8 mouse cellular contexts compared by ENCODE assay signal in genomic region chr14:55873714-55874683, GRCm38 (mm10). TPM values are rescaled to one million over a fixed set of nuclear protein-coding genes. Genes with fewer than 3 reads are reported as not detected.
A peak's percentile ranks its signal among the peaks of the same experiment; 100 is the strongest.
DNase-seq lines count a peak whose midpoint lies in the region; ATAC-seq and TF ChIP-seq lines count a peak whose summit lies in the region.

No protein-coding gene starts in this region.

- DNase-seq in CH12.LX (ENCODE audit: extremely low read depth), result peak; percentile 80
- DNase-seq in kidney, postnatal 14 days, result peak; percentile 79
- peak; percentile 65 for DNase-seq in liver, embryonic 13.5 days
- DNase-seq in natural killer cell, adult 2 months (ENCODE audit: low spot score in 2 of 2), result peak; percentile 78 to 82

- TF ChIP-seq EP300 in CH12.LX (IDR thresholded peaks at IDR 0.05; ENCODE audit: low read length), result no peak; the same call in 1 of the 2 replicates

- peak; percentile 82 to 97 for TF ChIP-seq CTCF in CH12.LX (conservative IDR thresholded peaks at IDR 0.05 in 1 of 2, IDR thresholded peaks at IDR 0.05 in 1 of 2; ENCODE audit: low read depth in 2 of 2, low read length in 2 of 2)

- whole genome bisulfite sequencing in heart, embryonic 16.5 days, result 10% methylated on average over 30 of the region's 30 CpGs
- WGBS in liver, embryonic 13.5 days (ENCODE audit: insufficient replicate concordance), result 10% methylated on average over 30 of the region's 30 CpGs
- 11% methylated on average over 30 of the region's 30 CpGs for WGBS in stomach, embryonic 16.5 days

- H3K4me2 ChIP-seq in CH12.LX (ENCODE audit: insufficient read depth, low read depth, poor library complexity, severe bottlenecking), result peak overlapping the region; percentile 82
- H3K4me2 ChIP-seq in heart, embryonic 16.5 days (ENCODE audit: low read depth, low read length), result peak overlapping the region; percentile 48
- H3K4me2 ChIP-seq in liver, embryonic 13.5 days, result peak overlapping the region; percentile 65
- peak overlapping the region; percentile 52 for H3K4me2 ChIP-seq in stomach, embryonic 16.5 days (ENCODE audit: low read depth, low read length)

- dilution Hi-C loops in CH12.LX (cut with MboI; ENCODE audit: extremely low pct_ligation_motif_present, extremely low pct_unique_long_range_greater_than_20kb, low sequenced_read_pairs), result no loop called here

- H3K4me3 ChIP-seq in CH12.LX (replicated peaks in 1 of 3; ENCODE audit: low read depth in 2 of 3, low read length in 2 of 3, poor library complexity in 1 of 3), result peak overlapping the region; percentile 50 to 52 (median 51)
- H3K4me3 ChIP-seq in brown adipose tissue, adult 24 weeks (ENCODE audit: insufficient read depth, low read depth, low read length), result peak overlapping the region; percentile 38
- peak overlapping the region; percentile 38 for H3K4me3 ChIP-seq in erythroblast, embryonic 14.5 days (replicated peaks)
- peak overlapping the region; percentile 24 for H3K4me3 ChIP-seq in heart, embryonic 16.5 days (ENCODE audit: low read length)
- peak overlapping the region; percentile 37 for H3K4me3 ChIP-seq in liver, embryonic 13.5 days (replicated peaks)
- H3K4me3 ChIP-seq in stomach, embryonic 16.5 days (replicated peaks; ENCODE audit: low read length), result peak overlapping the region; percentile 34

- peak; percentile 39 for ATAC-seq in heart, embryonic 16.5 days (replicated peaks; ENCODE audit: extremely low read depth, insufficient read depth, low FRiP score)
- ATAC-seq in liver, embryonic 13.5 days (ENCODE audit: low read depth), result peak; percentile 53
- ATAC-seq in stomach, embryonic 16.5 days (ENCODE audit: insufficient read depth, low FRiP score), result peak; percentile 57; the same call in 1 of the 2 replicates

- TF ChIP-seq RAD21 in CH12.LX (IDR thresholded peaks at IDR 0.05; ENCODE audit: low read depth, low read length), result peak; percentile 97

- peak overlapping the region; percentile 27; the same call in 1 of the 2 replicates for H3K9ac ChIP-seq in CH12.LX (ENCODE audit: insufficient read depth, low read depth)
- H3K9ac ChIP-seq in heart, embryonic 16.5 days (ENCODE audit: low read length), result peak overlapping the region; percentile 27; the same call in 1 of the 2 replicates
- peak overlapping the region; percentile 33 for H3K9ac ChIP-seq in liver, embryonic 13.5 days
- H3K9ac ChIP-seq in stomach, embryonic 16.5 days (ENCODE audit: low read length), result peak overlapping the region; percentile 43

- peak; percentile 31; the same call in 1 of the 2 replicates for TF ChIP-seq POLR2A in CH12.LX (IDR thresholded peaks at IDR 0.05; ENCODE audit: low read depth, low read length)

- in situ Hi-C loops in CH12.LX (cut with MboI; ENCODE audit: low pct_ligation_motif_present, low pct_unique_long_range_greater_than_20kb, low sequenced_read_pairs), result loop anchor here (5.0 kb wide), 1 partner anchor 33 kb away; no protein-coding TSS in a partner anchor

- peaks cover 10% of the 10 kb centered on the region for H3K9me3 ChIP-seq in CH12.LX (replicated peaks; ENCODE audit: low read length)
- no peaks in the 10 kb centered on the region for H3K9me3 ChIP-seq in erythroblast, embryonic 14.5 days (ENCODE audit: control insufficient read depth, low read length)
- no peaks in the 10 kb centered on the region for H3K9me3 ChIP-seq in heart, embryonic 16.5 days (replicated peaks; ENCODE audit: control insufficient read depth, low read length)
- no peaks in the 10 kb centered on the region for H3K9me3 ChIP-seq in liver, embryonic 13.5 days (replicated peaks)
- H3K9me3 ChIP-seq in stomach, embryonic 16.5 days (replicated peaks; ENCODE audit: control insufficient read depth, low read length), result no peaks in the 10 kb centered on the region

- no peak overlapping the region for H3K27ac ChIP-seq in CH12.LX (ENCODE audit: insufficient read depth, low read depth)
- no peak overlapping the region for H3K27ac ChIP-seq in brown adipose tissue, adult 24 weeks (replicated peaks; ENCODE audit: low read depth, low read length)
- H3K27ac ChIP-seq in heart, embryonic 16.5 days (ENCODE audit: low read length), result no peak overlapping the region
- no peak overlapping the region for H3K27ac ChIP-seq in liver, embryonic 13.5 days
- no peak overlapping the region for H3K27ac ChIP-seq in stomach, embryonic 16.5 days (ENCODE audit: low read length)

- H3K79me2 ChIP-seq in CH12.LX (replicated peaks; ENCODE audit: control insufficient read depth, extremely low read depth, insufficient read depth, poor library complexity, severe bottlenecking), result no peaks in the 10 kb centered on the region

- peaks cover 1 to 31% of the 10 kb centered on the region in 2 experiments; a peak in 3 of 4 replicates for H3K4me1 ChIP-seq in CH12.LX (ENCODE audit: control insufficient read depth in 1 of 2, insufficient read depth in 2 of 2)
- H3K4me1 ChIP-seq in brown adipose tissue, adult 24 weeks (ENCODE audit: control insufficient read depth, insufficient read depth, insufficient read length, low read length), result no peaks in the 10 kb centered on the region
- H3K4me1 ChIP-seq in erythroblast, embryonic 14.5 days (ENCODE audit: control insufficient read depth), result peaks cover 9% of the 10 kb centered on the region
- peaks cover 20% of the 10 kb centered on the region for H3K4me1 ChIP-seq in heart, embryonic 16.5 days (ENCODE audit: control insufficient read depth, insufficient read depth, low read length)
- peaks cover 25% of the 10 kb centered on the region for H3K4me1 ChIP-seq in liver, embryonic 13.5 days (replicated peaks)
- H3K4me1 ChIP-seq in stomach, embryonic 16.5 days (ENCODE audit: control insufficient read depth, insufficient read depth, low read length), result peaks cover 21% of the 10 kb centered on the region

- H3K36me3 ChIP-seq in CH12.LX (replicated peaks in 1 of 2; ENCODE audit: control insufficient read depth in 1 of 2, insufficient read depth in 1 of 2, low read length in 1 of 2), result no peaks in the 10 kb centered on the region
- peaks cover 15% of the 10 kb centered on the region; the same call in 1 of the 2 replicates for H3K36me3 ChIP-seq in erythroblast, embryonic 14.5 days (ENCODE audit: control insufficient read depth)
- H3K36me3 ChIP-seq in heart, embryonic 16.5 days (ENCODE audit: control insufficient read depth, insufficient read depth), result peaks cover 31% of the 10 kb centered on the region
- peaks cover 22% of the 10 kb centered on the region; the same call in 1 of the 2 replicates for H3K36me3 ChIP-seq in liver, embryonic 13.5 days
- peaks cover 18% of the 10 kb centered on the region; the same call in 1 of the 2 replicates for H3K36me3 ChIP-seq in stomach, embryonic 16.5 days (ENCODE audit: control insufficient read depth, insufficient read depth, low read length)

- peaks cover 9% of the 10 kb centered on the region for H3K27me3 ChIP-seq in CH12.LX (replicated peaks)
- H3K27me3 ChIP-seq in erythroblast, embryonic 14.5 days (ENCODE audit: control insufficient read depth), result peaks cover 35% of the 10 kb centered on the region
- no peaks in the 10 kb centered on the region for H3K27me3 ChIP-seq in heart, embryonic 16.5 days (ENCODE audit: control insufficient read depth, insufficient read depth, low read length)
- peaks cover 17% of the 10 kb centered on the region for H3K27me3 ChIP-seq in liver, embryonic 13.5 days
- no peaks in the 10 kb centered on the region for H3K27me3 ChIP-seq in stomach, embryonic 16.5 days (ENCODE audit: control insufficient read depth, insufficient read depth, low read length)

RNA-seq across cellular contexts. Expression of gene Cbln3, which starts 10.2 kb away (rescaled TPM):
- total RNA-seq in CH12.LX (2012; rRNA removed) (0.08 and 0.17 TPM in 2 replicates), CH12.LX (2014; rRNA removed) (0.14 and 0.26 TPM in 2 replicates)
- polyA plus RNA-seq in CH12.LX (2012; ENCODE audit: insufficient read length, low read depth), result 0.14 and 0.24 TPM in 2 replicates
- not detected in 2 replicates for polyA plus RNA-seq in brown adipose tissue, adult 24 weeks (2012; ENCODE audit: insufficient read depth, insufficient read length, missing spikeins)
- 0.01 TPM in 1 of 2 replicates, not detected in the other for polyA plus RNA-seq in erythroblast, embryonic 14.5 days (2012)
- polyA plus RNA-seq in heart, embryonic 16.5 days (2015; fragmentation: Nextera tagmentation; extraction: Ambion mirVana), result 0.59 and 0.69 TPM in 2 replicates
- polyA plus RNA-seq in liver, embryonic 13.5 days (2015; fragmentation: Nextera tagmentation; extraction: Ambion mirVana), result 0.10 and 0.13 TPM in 2 replicates
- 0.45 and 0.66 TPM in 2 replicates for polyA plus RNA-seq in stomach, embryonic 16.5 days (2015; fragmentation: Nextera tagmentation; extraction: Ambion mirVana)

RNA-seq across cellular contexts. Expression of gene Khnyn, which starts 10.7 kb away (rescaled TPM):
- total RNA-seq in CH12.LX (2012; rRNA removed) (32.8 and 50.6 TPM in 2 replicates), CH12.LX (2014; rRNA removed) (31.1 and 35.8 TPM in 2 replicates)
- 29.8 and 31.8 TPM in 2 replicates for polyA plus RNA-seq in CH12.LX (2012; ENCODE audit: insufficient read length, low read depth)
- 4.2 and 5.5 TPM in 2 replicates for polyA plus RNA-seq in brown adipose tissue, adult 24 weeks (2012; ENCODE audit: insufficient read depth, insufficient read length, missing spikeins)
- polyA plus RNA-seq in erythroblast, embryonic 14.5 days (2012), result 1.3 and 1.9 TPM in 2 replicates
- 9.8 and 11.2 TPM in 2 replicates for polyA plus RNA-seq in heart, embryonic 16.5 days (2015; fragmentation: Nextera tagmentation; extraction: Ambion mirVana)
- 6.8 and 7.6 TPM in 2 replicates for polyA plus RNA-seq in liver, embryonic 13.5 days (2015; fragmentation: Nextera tagmentation; extraction: Ambion mirVana)
- 18.5 and 21.7 TPM in 2 replicates for polyA plus RNA-seq in stomach, embryonic 16.5 days (2015; fragmentation: Nextera tagmentation; extraction: Ambion mirVana)

RNA-seq across cellular contexts. Expression of gene Nynrin, which starts 20.2 kb away (rescaled TPM):
- under 0.01 and 0.04 TPM in 2 replicates for total RNA-seq in CH12.LX (2012; rRNA removed)
- not detected in 2 replicates for total RNA-seq in CH12.LX (2014; rRNA removed)
- 0.04 and 0.10 TPM in 2 replicates for polyA plus RNA-seq in CH12.LX (2012; ENCODE audit: insufficient read length, low read depth)
- 0.87 and 1.0 TPM in 2 replicates for polyA plus RNA-seq in brown adipose tissue, adult 24 weeks (2012; ENCODE audit: insufficient read depth, insufficient read length, missing spikeins)
- 0.01 and 0.02 TPM in 2 replicates for polyA plus RNA-seq in erythroblast, embryonic 14.5 days (2012)
- polyA plus RNA-seq in heart, embryonic 16.5 days (2015; fragmentation: Nextera tagmentation; extraction: Ambion mirVana), result 11.1 and 13.7 TPM in 2 replicates
- 2.2 and 3.1 TPM in 2 replicates for polyA plus RNA-seq in liver, embryonic 13.5 days (2015; fragmentation: Nextera tagmentation; extraction: Ambion mirVana)
- polyA plus RNA-seq in stomach, embryonic 16.5 days (2015; fragmentation: Nextera tagmentation; extraction: Ambion mirVana), result 18.0 and 19.3 TPM in 2 replicates

RNA-seq across cellular contexts. Expression of gene Sdr39u1, which starts 26.1 kb away (rescaled TPM):
- total RNA-seq in CH12.LX (2012; rRNA removed) (66.7 and 77.6 TPM in 2 replicates), CH12.LX (2014; rRNA removed) (61.4 and 66.0 TPM in 2 replicates)
- 73.2 and 90.8 TPM in 2 replicates for polyA plus RNA-seq in CH12.LX (2012; ENCODE audit: insufficient read length, low read depth)
- polyA plus RNA-seq in brown adipose tissue, adult 24 weeks (2012; ENCODE audit: insufficient read depth, insufficient read length, missing spikeins), result 134 and 149 TPM in 2 replicates
- 0.18 and 0.20 TPM in 2 replicates for polyA plus RNA-seq in erythroblast, embryonic 14.5 days (2012)
- 59.6 and 59.9 TPM in 2 replicates for polyA plus RNA-seq in heart, embryonic 16.5 days (2015; fragmentation: Nextera tagmentation; extraction: Ambion mirVana)
- polyA plus RNA-seq in liver, embryonic 13.5 days (2015; fragmentation: Nextera tagmentation; extraction: Ambion mirVana), result 13.3 and 14.1 TPM in 2 replicates
- polyA plus RNA-seq in stomach, embryonic 16.5 days (2015; fragmentation: Nextera tagmentation; extraction: Ambion mirVana), result 65.5 and 66.5 TPM in 2 replicates

RNA-seq across cellular contexts. Expression of gene Nfatc4, which starts 51.1 kb away (rescaled TPM):
- not detected in 2 replicates for total RNA-seq in CH12.LX (2012; rRNA removed)
- not detected in 2 replicates for total RNA-seq in CH12.LX (2014; rRNA removed)
- not detected in 2 replicates for polyA plus RNA-seq in CH12.LX (2012; ENCODE audit: insufficient read length, low read depth)
- 1.5 and 1.8 TPM in 2 replicates for polyA plus RNA-seq in brown adipose tissue, adult 24 weeks (2012; ENCODE audit: insufficient read depth, insufficient read length, missing spikeins)
- polyA plus RNA-seq in erythroblast, embryonic 14.5 days (2012), result not detected in 2 replicates
- 9.7 and 14.4 TPM in 2 replicates for polyA plus RNA-seq in heart, embryonic 16.5 days (2015; fragmentation: Nextera tagmentation; extraction: Ambion mirVana)
- 1.5 and 1.8 TPM in 2 replicates for polyA plus RNA-seq in liver, embryonic 13.5 days (2015; fragmentation: Nextera tagmentation; extraction: Ambion mirVana)
- 32.9 and 33.9 TPM in 2 replicates for polyA plus RNA-seq in stomach, embryonic 16.5 days (2015; fragmentation: Nextera tagmentation; extraction: Ambion mirVana)
